Mouse (Mus musculus) stomach, postnatal 0 days (tissue): ENCODE data around the gene Sult4a1.

Experiments
- CTCF ChIP-seq: IDR thresholded peaks from 2 replicates; pipeline ENCODE4 v1.5.1; 2016; ENCODE audit warnings: antibody characterized with exemption, low read depth, mild to moderate bottlenecking, moderate library complexity
- EP300 ChIP-seq: optimal IDR thresholded peaks from 2 replicates; pipeline ENCODE3; 2016; ENCODE audit warnings: antibody characterized with exemption

GRCm38 (mm10) chr15:84086364-84086763, 19.2 kb downstream of the Sult4a1 start:
- TF ChIP-seq EP300 (no peak), CTCF (no peak)
